Mouse (Mus musculus) CH12.LX (cell line): ENCODE measurements around the gene Rb1. TPM values are rescaled to one million over a fixed set of nuclear protein-coding genes. Genes with fewer than 3 reads are reported as not detected.

Experiments
- DNase-seq: peaks from one replicate; pipeline ENCODE4 v3.0.0-alpha.2; 2013; ENCODE audit errors: extremely low read depth
- H3K27ac ChIP-seq: 2 replicates; pipeline ENCODE4 v1.5.1; 2012; ENCODE audit warnings: low read depth, mild to moderate bottlenecking, control low read depth, moderate library complexity; ENCODE audit not compliant: insufficient read depth
- H3K27me3 ChIP-seq: replicated peaks from 2 replicates; pipeline ENCODE3; 2012; ENCODE audit warnings: inconsistent platforms
- H3K36me3 ChIP-seq, 2 experiments: replicated peaks in 1 of 2; 2 replicates each; pipeline versions ENCODE3 to v1.6.1; 2012; ENCODE audit warnings: inconsistent platforms in 1 of 2, low read length in 1 of 2, mild to moderate bottlenecking in 1 of 2, mixed read lengths in 1 of 2, moderate library complexity in 1 of 2; ENCODE audit not compliant: control insufficient read depth in 1 of 2, insufficient read depth in 1 of 2
- H3K4me1 ChIP-seq, 2 experiments: 2 replicates each; pipeline ENCODE4 v1.6.1; 2012; ENCODE audit warnings: inconsistent platforms in 1 of 2, moderate library complexity in 1 of 2; ENCODE audit not compliant: insufficient read depth in 2 of 2, control insufficient read depth in 1 of 2
- H3K4me2 ChIP-seq: 2 replicates; pipeline ENCODE4 v1.6.1; 2012; ENCODE audit warnings: low read depth, mild to moderate bottlenecking, control low read depth; ENCODE audit not compliant: poor library complexity, insufficient read depth, severe bottlenecking
- H3K4me3 ChIP-seq, 3 experiments: fragments of 150-350 bp in 1 of 3; sonication (generic) in 1 of 3; replicated peaks in 1 of 3; 2 replicates each; pipeline versions ENCODE3 to v1.5.1; 2011 to 2012; ENCODE audit warnings: low read depth in 2 of 3, low read length in 2 of 3, mild to moderate bottlenecking in 2 of 3, moderate library complexity in 2 of 3, control low read depth in 1 of 3, improper control_type of control experiment in 1 of 3, inconsistent platforms in 1 of 3, mixed read lengths in 1 of 3; ENCODE audit not compliant: poor library complexity in 1 of 3
- H3K79me2 ChIP-seq: replicated peaks from 2 replicates; pipeline ENCODE4 v1.6.1; 2012; ENCODE audit warnings: mild to moderate bottlenecking, moderate library complexity; ENCODE audit not compliant: control insufficient read depth, poor library complexity, insufficient read depth, severe bottlenecking; ENCODE audit errors: extremely low read depth
- H3K9ac ChIP-seq: 2 replicates; pipeline ENCODE4 v1.6.1; 2012; ENCODE audit warnings: low read depth, mild to moderate bottlenecking, control low read depth, moderate library complexity; ENCODE audit not compliant: insufficient read depth
- H3K9me3 ChIP-seq: replicated peaks from 2 replicates; pipeline ENCODE3; 2012; ENCODE audit warnings: low read length, inconsistent platforms, mixed read lengths
- CHD2 ChIP-seq: IDR thresholded peaks from 2 replicates; pipeline ENCODE4 v1.6.1; 2011; ENCODE audit warnings: low read length, improper control_type of control experiment
- KAT2A ChIP-seq: IDR thresholded peaks from 2 replicates; pipeline ENCODE4 v1.6.1; 2012; ENCODE audit warnings: low read length, improper control_type of control experiment, inconsistent platforms; ENCODE audit not compliant: insufficient replicate concordance
- MYC ChIP-seq: IDR thresholded peaks from 2 replicates; pipeline ENCODE4 v1.6.1; 2011; ENCODE audit warnings: low read depth, mild to moderate bottlenecking, improper control_type of control experiment, low read length
- NRF1 ChIP-seq: IDR thresholded peaks from 2 replicates; pipeline ENCODE4 v1.6.1; 2014; ENCODE audit warnings: low read depth, mild to moderate bottlenecking, inconsistent platforms, low read length, improper control_type of control experiment, moderate library complexity
- POLR2AphosphoS2 ChIP-seq: IDR thresholded peaks from 2 replicates; pipeline ENCODE4 v1.6.1; 2011; ENCODE audit warnings: low read depth, low read length, improper control_type of control experiment
- TBP ChIP-seq: conservative IDR thresholded peaks from 2 replicates; pipeline ENCODE4 v1.6.1; 2011; ENCODE audit warnings: low read depth, low read length, improper control_type of control experiment
- USF1 ChIP-seq: IDR thresholded peaks from 2 replicates; pipeline ENCODE4 v1.6.1; 2014; ENCODE audit warnings: low read depth, mild to moderate bottlenecking, inconsistent platforms, low read length, improper control_type of control experiment
- dilution Hi-C: fragments of 300-500 bp; cut with MboI; formaldehyde crosslinking; loops from 2 replicates; pipeline ENCODE4 v1.14.3; 2020; ENCODE audit warnings: low sequenced_read_pairs; ENCODE audit not compliant: extremely low pct_unique_long_range_greater_than_20kb, extremely low pct_ligation_motif_present
- in situ Hi-C: fragments of 300-500 bp; cut with MboI; formaldehyde crosslinking; loops from 3 replicates; pipeline ENCODE4 v1.14.3; 2019; ENCODE audit warnings: low sequenced_read_pairs, low pct_ligation_motif_present, low pct_unique_long_range_greater_than_20kb, mixed read lengths
- polyA plus RNA-seq: library from polyadenylated mRNA; unstranded; fragments of >175 nt; gene quantifications from 2 replicates; pipeline ENCODE4 v1.2.1, GENCODE M21; 2012; ENCODE audit warnings: low read depth; ENCODE audit not compliant: insufficient read length
- total RNA-seq, 2 experiments: library from RNA; depleted of rRNA; stranded (reverse); fragments of 300-350 nt in 1 of 2; fragments of >200 nt in 1 of 2; gene quantifications; 2 replicates each; pipeline ENCODE4 v1.2.3; 2012 to 2014

Rb1 gene
- total and polyA plus RNA-seq, 3 experiments, result 13.6 to 16.7 (median 15.2) TPM

DNA sequence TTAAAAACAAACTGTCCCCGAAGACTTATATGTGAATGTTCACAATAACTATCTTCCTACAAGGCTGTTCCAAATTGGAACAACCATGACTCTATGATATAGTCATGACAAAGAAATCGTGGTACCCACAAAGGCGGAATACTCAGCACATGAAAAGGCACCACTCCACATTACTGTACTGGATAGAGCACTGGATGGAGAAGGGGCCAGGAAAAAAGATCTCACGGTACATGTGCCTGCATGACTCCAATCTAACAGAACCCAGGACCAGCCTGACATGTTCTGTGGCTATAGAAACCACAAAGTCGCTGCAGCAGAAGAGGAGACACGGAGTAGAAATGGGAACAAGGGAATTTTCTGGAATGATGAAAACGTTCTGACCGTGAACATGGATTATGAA, 29.1 kb upstream of the Rb1 start:
- dilution Hi-C loops, result no loop called here
- no peak for DNase-seq
- H3K4me2 ChIP-seq, result no peak overlapping the region
- peaks cover 21 to 47% of the 10 kb centered on the region in 2 experiments for H3K36me3 ChIP-seq
- peaks cover 2% of the 10 kb centered on the region for H3K9me3 ChIP-seq
- H3K27ac ChIP-seq, result no peak overlapping the region
- in situ Hi-C loops, result no loop called here
- no peak overlapping the region for H3K9ac ChIP-seq
- H3K4me3 ChIP-seq, result no peak overlapping the region
- no peaks in the 10 kb centered on the region for H3K4me1 ChIP-seq
- H3K27me3 ChIP-seq, result no peaks in the 10 kb centered on the region
- no peaks in the 10 kb centered on the region for H3K79me2 ChIP-seq
- TF ChIP-seq USF1 (no peak), CHD2 (no peak), NRF1 (no peak)

DNA sequence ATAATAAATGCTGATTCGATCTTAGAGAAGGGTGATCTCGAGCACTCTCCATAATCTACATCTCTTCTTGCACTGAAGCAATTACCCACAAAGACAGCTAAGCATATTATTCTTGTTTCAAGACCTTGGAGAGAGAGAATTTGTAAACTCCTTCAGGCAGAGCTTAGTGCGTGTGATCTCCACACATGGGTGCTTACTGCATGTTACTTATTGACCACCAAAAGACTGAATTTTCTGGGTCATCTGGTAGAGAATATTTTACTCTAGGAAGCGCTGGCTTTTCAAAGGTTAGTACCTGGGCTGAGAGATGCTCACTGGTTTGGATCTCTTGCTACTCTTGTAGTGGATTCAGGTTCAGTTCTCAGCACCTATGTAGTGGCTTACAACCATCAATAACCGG, 25.5 kb upstream of the Rb1 start:
- TF ChIP-seq TBP (no peak), POLR2AphosphoS2 (no peak)
- no peak overlapping the region for H3K27ac ChIP-seq
- H3K4me3 ChIP-seq, result no peak overlapping the region
- in situ Hi-C loops, result no loop called here
- H3K9me3 ChIP-seq, result no peaks in the 10 kb centered on the region
- DNase-seq, result no peak
- dilution Hi-C loops, result no loop called here
- H3K4me2 ChIP-seq, result no peak overlapping the region
- H3K79me2 ChIP-seq, result no peaks in the 10 kb centered on the region
- 0 out of 4 replicates have a peak, but pooled peaks cover 0 to 3% of the 10 kb centered on the region in 2 experiments for H3K4me1 ChIP-seq
- no peaks in the 10 kb centered on the region for H3K27me3 ChIP-seq
- H3K9ac ChIP-seq, result no peak overlapping the region
- H3K36me3 ChIP-seq, result peaks cover 3 to 15% of the 10 kb centered on the region in 2 experiments

DNA sequence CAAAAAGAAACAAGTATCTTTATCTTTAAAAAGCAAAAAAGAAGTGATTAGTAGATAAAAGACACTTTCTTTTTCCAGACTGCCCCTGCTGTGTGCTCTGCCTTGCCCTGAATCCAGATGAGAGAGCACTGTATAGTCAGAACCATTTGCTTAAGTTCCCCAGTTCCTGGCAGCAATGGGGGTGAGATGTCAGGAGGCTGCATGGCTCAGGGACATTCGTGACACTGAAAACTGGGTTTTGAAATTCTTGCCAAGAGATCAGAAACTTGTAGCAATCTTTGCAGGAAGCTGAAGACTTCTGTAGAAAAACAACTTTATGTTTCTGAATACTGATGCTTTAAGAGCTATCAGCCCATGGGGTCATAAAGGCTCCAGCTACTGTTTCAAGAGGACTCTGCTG, 24.4 kb upstream of the Rb1 start:
- no peaks in the 10 kb centered on the region for H3K27me3 ChIP-seq
- no peak for TF ChIP-seq KAT2A
- no peak for TF ChIP-seq MYC
- in situ Hi-C loops, result no loop called here
- H3K4me2 ChIP-seq, result no peak overlapping the region
- no peak overlapping the region for H3K4me3 ChIP-seq
- dilution Hi-C loops, result no loop called here
- H3K36me3 ChIP-seq, result peaks cover under 1 to 8% of the 10 kb centered on the region in 2 experiments
- H3K79me2 ChIP-seq, result no peaks in the 10 kb centered on the region
- no peak overlapping the region for H3K9ac ChIP-seq
- no peak overlapping the region for H3K27ac ChIP-seq
- H3K9me3 ChIP-seq, result peaks cover 3% of the 10 kb centered on the region
- no peak for DNase-seq
- 0 out of 4 replicates have a peak, but pooled peaks cover 0 to 3% of the 10 kb centered on the region in 2 experiments for H3K4me1 ChIP-seq
